Mouse (Mus musculus) cortical plate, adult 2 months (tissue): ENCODE data around the gene Spon1. TPM values are rescaled to one million over a fixed set of nuclear protein-coding genes. Genes with fewer than 3 reads are reported as not detected.

Experiments
- H3K27ac ChIP-seq: fragments of 200-500 bp; 2 replicates; pipeline ENCODE4 v1.5.1; 2012; ENCODE audit warnings: low read length, control low read depth, inconsistent platforms; ENCODE audit not compliant: insufficient read depth
- H3K4me1 ChIP-seq: fragments of 200-500 bp; 2 replicates; pipeline ENCODE4 v1.6.1; 2011; ENCODE audit warnings: low read length; ENCODE audit not compliant: control insufficient read depth, insufficient read depth
- H3K4me3 ChIP-seq: fragments of 200-500 bp; 2 replicates; pipeline ENCODE4 v1.5.1; 2011; ENCODE audit warnings: mild to moderate bottlenecking, low read length, control low read depth; ENCODE audit not compliant: insufficient read depth
- CTCF ChIP-seq: fragments of 200-500 bp; IDR thresholded peaks from 2 replicates; pipeline ENCODE4 v1.5.1; 2011; ENCODE audit warnings: mild to moderate bottlenecking, control low read depth, low read length; ENCODE audit not compliant: insufficient read depth; ENCODE audit errors: extremely low read depth
- POLR2A ChIP-seq: fragments of 200-500 bp; IDR thresholded peaks from 2 replicates; pipeline ENCODE4 v1.6.1; 2011; ENCODE audit warnings: mild to moderate bottlenecking, low read length, control low read depth; ENCODE audit not compliant: insufficient read depth; ENCODE audit errors: extremely low read depth
- polyA plus RNA-seq: library from polyadenylated mRNA; depleted of rRNA; stranded (reverse); fragments of >200 nt; gene quantifications from 2 replicates; pipeline ENCODE4 v1.2.3, GENCODE M21; 2012

The Spon1 gene
- polyA plus RNA-seq, 1 experiment: 21.5 TPM

GRCm38 (mm10) chr7:113891491-113891890, 125.7 kb downstream of the Spon1 start:
- TF ChIP-seq CTCF (no peak), POLR2A (no peak)
- Histone ChIP-seq H3K4me3 (no peak overlapping the region), H3K4me1 (no peaks in the 10 kb centered on the region), H3K27ac (no peak overlapping the region)

GRCm38 (mm10) chr7:113893944-113894662, 128.3 kb downstream of the Spon1 start:
- TF ChIP-seq CTCF (no peak), POLR2A (no peak)
- H3K4me3 ChIP-seq: no peak overlapping the region

GRCm38 (mm10) chr7:113895266-113895665, 129.5 kb downstream of the Spon1 start:
- Histone ChIP-seq H3K4me1 (no peaks in the 10 kb centered on the region), H3K4me3 (no peak overlapping the region), H3K27ac (no peak overlapping the region)
- TF ChIP-seq POLR2A (no peak), CTCF (no peak)

More at GRCm38 (mm10) chr7:113893944-113894662, 128.3 kb downstream of the Spon1 start:
- Histone ChIP-seq H3K27ac (no peak overlapping the region), H3K4me1 (no peaks in the 10 kb centered on the region)

GRCm38 (mm10) chr7:113898388-113898787, 132.6 kb downstream of the Spon1 start:
- Histone ChIP-seq H3K4me3 (no peak overlapping the region), H3K27ac (no peak overlapping the region), H3K4me1 (no peaks in the 10 kb centered on the region; the same call in 1 of the 2 replicates)
- TF ChIP-seq CTCF (no peak), POLR2A (no peak)

GRCm38 (mm10) chr7:113901511-113901910, 135.7 kb downstream of the Spon1 start:
- TF ChIP-seq POLR2A: no peak
- TF ChIP-seq CTCF: no peak
- Histone ChIP-seq H3K27ac (no peak overlapping the region), H3K4me1 (no peaks in the 10 kb centered on the region; the same call in none of the 2 replicates), H3K4me3 (no peak overlapping the region)

- H3K27ac ChIP-seq: no peak overlapping the region
Observed at GRCm38 (mm10) chr7:113901941-113902515, 136.2 kb downstream of the Spon1 start.

GRCm38 (mm10) chr7:113903127-113903827, 137.5 kb downstream of the Spon1 start:
- TF ChIP-seq CTCF (no peak), POLR2A (no peak)
- Histone ChIP-seq H3K4me3 (no peak overlapping the region), H3K27ac (no peak overlapping the region), H3K4me1 (no peaks in the 10 kb centered on the region; the same call in none of the 2 replicates)

More at GRCm38 (mm10) chr7:113901941-113902515, 136.2 kb downstream of the Spon1 start:
- TF ChIP-seq POLR2A (no peak), CTCF (no peak)
- Histone ChIP-seq H3K4me3 (no peak overlapping the region), H3K4me1 (no peaks in the 10 kb centered on the region; the same call in none of the 2 replicates)

- no peak overlapping the region for H3K27ac ChIP-seq
- no peak overlapping the region for H3K4me3 ChIP-seq
- no peak for TF ChIP-seq POLR2A
- no peak for TF ChIP-seq CTCF
- peaks cover 1% of the 10 kb centered on the region for H3K4me1 ChIP-seq
Observed at GRCm38 (mm10) chr7:113903939-113904338, 138.1 kb downstream of the Spon1 start.

GRCm38 (mm10) chr7:113904348-113904895, 138.6 kb downstream of the Spon1 start:
- peaks cover 3% of the 10 kb centered on the region for H3K4me1 ChIP-seq
- no peak overlapping the region for H3K27ac ChIP-seq
- TF ChIP-seq POLR2A (no peak), CTCF (no peak)
- no peak overlapping the region for H3K4me3 ChIP-seq

GRCm38 (mm10) chr7:113909161-113909825, 143.5 kb downstream of the Spon1 start:
- Histone ChIP-seq H3K4me3 (no peak overlapping the region), H3K27ac (no peak overlapping the region), H3K4me1 (peaks cover 4% of the 10 kb centered on the region)
- no peak for TF ChIP-seq POLR2A
- no peak for TF ChIP-seq CTCF
